Comparison of ENCODE assay signal across 23 mouse cellular contexts in the genomic region with DNA sequence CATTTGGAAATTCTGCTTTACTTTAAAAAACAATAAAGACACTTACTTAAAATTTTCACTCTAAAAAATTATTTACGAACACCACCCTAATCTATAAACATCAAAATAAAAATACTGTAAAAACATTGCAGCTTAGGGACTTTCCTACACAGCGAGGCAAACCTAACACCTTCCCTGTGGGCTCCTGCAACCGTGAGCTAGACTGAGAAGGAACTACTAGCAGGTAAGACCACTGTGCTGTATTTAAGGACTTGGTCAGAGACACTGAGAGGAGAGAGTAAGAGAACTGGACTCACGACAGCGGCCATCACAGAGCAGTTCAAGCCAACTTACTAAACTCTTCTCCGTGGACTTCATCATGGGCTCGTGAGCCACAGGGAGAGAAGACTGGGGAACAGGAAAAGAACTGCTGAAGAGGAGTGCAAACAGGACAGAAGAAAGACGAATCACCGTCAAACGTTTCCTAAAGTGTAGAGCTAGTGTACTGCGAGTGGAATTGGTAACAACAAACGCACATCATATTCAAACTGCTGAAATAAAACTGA.
DNase-seq lines count a peak whose midpoint lies in the region; ATAC-seq and TF ChIP-seq lines count a peak whose summit lies in the region.
"Had no signal": no experiment of that assay in that cellular context is flagged by ENCODE, and none has a peak within 500 bp of the region (broad histone marks: within the 10 kb centered on the region; RNA-seq: fewer than 3 reads in every experiment).

No protein-coding gene starts in this region.

- 0 out of 2 replicates have a peak overlapping the region, but pooled peaks have one; percentile 27 for H3K27ac ChIP-seq in liver, adult 2 months (replicated peaks; ENCODE audit: insufficient read depth, low read depth, low read length)
- H3K27ac ChIP-seq in liver, embryonic 12.5 days: no peak overlapping the region
- H3K27ac ChIP-seq in MEL (ENCODE audit: control insufficient read depth, low read depth, low read length): peak overlapping the region; percentile 90
- H3K27ac ChIP-seq: embryonic facial prominence, embryonic 10.5 days; forebrain, embryonic 15.5 days; hindbrain, embryonic 13.5 days; intestine, embryonic 15.5 days; neural tube, embryonic 13.5 days had no signal

- no peak for TF ChIP-seq CTCF in liver, adult 2 months (IDR thresholded peaks at IDR 0.05; ENCODE audit: low read depth, low read length)
- TF ChIP-seq CTCF in MEL (IDR thresholded peaks at IDR 0.05 in 2 of 3, conservative IDR thresholded peaks at IDR 0.05 in 1 of 3; ENCODE audit: control insufficient read depth in 1 of 3, insufficient read depth in 1 of 3, low read depth in 2 of 3, low read length in 3 of 3, poor library complexity in 1 of 3, severe bottlenecking in 1 of 3): no peak

- H3K79me2 ChIP-seq in liver, adult 2 months (ENCODE audit: control insufficient read depth, insufficient read depth, low read length): no peaks in the 10 kb centered on the region
- peaks cover 3% of the 10 kb centered on the region; the same call in 1 of the 2 replicates for H3K79me2 ChIP-seq in MEL (ENCODE audit: control insufficient read depth, insufficient read depth, low read length, poor library complexity)

- no peaks in the 10 kb centered on the region for H3K27me3 ChIP-seq in liver, adult 2 months (ENCODE audit: control insufficient read depth, insufficient read depth, low read length)
- no peaks in the 10 kb centered on the region for H3K27me3 ChIP-seq in liver, embryonic 12.5 days (replicated peaks)
- H3K27me3 ChIP-seq in MEL (ENCODE audit: control insufficient read depth in 1 of 2, insufficient read depth in 2 of 2, low read length in 2 of 2): no peaks in the 10 kb centered on the region
- H3K27me3 ChIP-seq: forebrain, embryonic 15.5 days; hindbrain, embryonic 13.5 days; intestine, embryonic 15.5 days; neural tube, embryonic 13.5 days had no signal

- no peak overlapping the region for H3K4me2 ChIP-seq in liver, embryonic 12.5 days
- H3K4me2 ChIP-seq: forebrain, embryonic 15.5 days; hindbrain, embryonic 13.5 days; intestine, embryonic 15.5 days; liver, embryonic 11.5 days; neural tube, embryonic 13.5 days had no signal

- no peak for TF ChIP-seq EP300 in MEL (IDR thresholded peaks at IDR 0.05; ENCODE audit: low read depth in 1 of 2, low read length in 2 of 2)

- H3K9me3 ChIP-seq in liver, embryonic 12.5 days (replicated peaks): no peaks in the 10 kb centered on the region
- no peaks in the 10 kb centered on the region for H3K9me3 ChIP-seq in MEL (replicated peaks; ENCODE audit: insufficient read depth, low read length)
- H3K9me3 ChIP-seq: embryonic facial prominence, embryonic 10.5 days; forebrain, embryonic 15.5 days; hindbrain, embryonic 13.5 days; intestine, embryonic 15.5 days; neural tube, embryonic 13.5 days had no signal

- no peak for TF ChIP-seq RAD21 in MEL (IDR thresholded peaks at IDR 0.05; ENCODE audit: low read depth, low read length)

- TF ChIP-seq POLR2A in liver, adult 2 months (IDR thresholded peaks at IDR 0.05; ENCODE audit: extremely low read depth, insufficient read depth, low read length): no peak
- TF ChIP-seq POLR2A in MEL (IDR thresholded peaks at IDR 0.05; ENCODE audit: control insufficient read depth in 1 of 2, insufficient read depth in 1 of 2, low read depth in 1 of 2, low read length in 2 of 2, poor library complexity in 1 of 2): no peak

- H3K9ac ChIP-seq in liver, adult 2 months (ENCODE audit: low read depth, low read length): no peak overlapping the region
- no peak overlapping the region for H3K9ac ChIP-seq in liver, embryonic 12.5 days
- H3K9ac ChIP-seq in MEL (ENCODE audit: control insufficient read depth, low read depth, low read length, poor library complexity, severe bottlenecking): no peak overlapping the region
- H3K9ac ChIP-seq: forebrain, embryonic 15.5 days; hindbrain, embryonic 13.5 days; intestine, embryonic 15.5 days; neural tube, embryonic 13.5 days had no signal

- no peaks in the 10 kb centered on the region for H3K4me1 ChIP-seq in liver, adult 2 months (ENCODE audit: control insufficient read depth, insufficient read depth, low read length)
- H3K4me1 ChIP-seq in liver, embryonic 12.5 days: peaks cover 4% of the 10 kb centered on the region; the same call in 1 of the 2 replicates
- peaks cover 35 to 45% of the 10 kb centered on the region in 2 experiments for H3K4me1 ChIP-seq in MEL (ENCODE audit: control insufficient read depth in 1 of 2, insufficient read depth in 2 of 2, low read length in 2 of 2)
- H3K4me1 ChIP-seq: forebrain, embryonic 15.5 days; intestine, embryonic 15.5 days had no signal

- ATAC-seq in liver, embryonic 12.5 days: no peak
- ATAC-seq in megakaryocyte, adult 5-6 weeks (ENCODE audit: poor library complexity, severe bottlenecking): 0 out of 2 replicates have a peak, but pooled peaks have one; percentile 29
- no peak for ATAC-seq in frontal cortex, adult (ENCODE audit: low TSS enrichment)
- ATAC-seq: forebrain, embryonic 15.5 days; intestine, embryonic 15.5 days had no signal

- no peak for DNase-seq in liver, adult 2 months (ENCODE audit: extremely low read depth, low read depth, low spot score)
- DNase-seq in A20 (ENCODE audit: low read depth, low spot score) (peak; percentile 57), MEL (ENCODE audit: low read depth, low spot score) (peak; percentile 23)
- no peak for DNase-seq in ovary, postnatal 10 days (ENCODE audit: low spot score)
- DNase-seq in right cerebral cortex, adult 2 months (ENCODE audit: low spot score in 2 of 2): no peak
- DNase-seq: adrenal gland, postnatal 36 days; cerebellum, adult 11 months; cerebellum, adult 9-11 months; gastrocnemius, postnatal 14 days; heart, adult 18-20 months; lung, adult 18-20 months; lung, postnatal 10 days; midbrain, embryonic 14.5 days; spleen, adult 18-20 months had no signal

- no peak overlapping the region for H3K4me3 ChIP-seq in liver, adult 2 months (ENCODE audit: insufficient read depth, low read depth, low read length)
- no peak overlapping the region for H3K4me3 ChIP-seq in liver, embryonic 12.5 days
- no peak overlapping the region for H3K4me3 ChIP-seq in MEL (ENCODE audit: control insufficient read depth in 1 of 2, insufficient read depth in 1 of 2, low read depth in 2 of 2, low read length in 2 of 2)
- H3K4me3 ChIP-seq: embryonic facial prominence, embryonic 10.5 days; forebrain, embryonic 15.5 days; hindbrain, embryonic 13.5 days; intestine, embryonic 15.5 days; neural tube, embryonic 13.5 days had no signal

- no peaks in the 10 kb centered on the region for H3K36me3 ChIP-seq in liver, adult 2 months (ENCODE audit: control insufficient read depth, insufficient read depth, low read length)
- no peaks in the 10 kb centered on the region for H3K36me3 ChIP-seq in liver, embryonic 12.5 days
- H3K36me3 ChIP-seq in MEL (ENCODE audit: control insufficient read depth in 1 of 2, insufficient read depth in 2 of 2, low read length in 2 of 2): peaks cover 0 to 37% of the 10 kb centered on the region in 2 experiments; a peak in 2 of 4 replicates
- H3K36me3 ChIP-seq: embryonic facial prominence, embryonic 10.5 days; forebrain, embryonic 15.5 days; hindbrain, embryonic 13.5 days; intestine, embryonic 15.5 days; neural tube, embryonic 13.5 days had no signal

- 91% methylated on average over 12 of the region's 12 CpGs for WGBS in liver, adult 2 months
- WGBS in liver, embryonic 12.5 days (ENCODE audit: insufficient replicate concordance): 65% methylated on average over 12 of the region's 12 CpGs

TF ChIP-seq in MEL, 35 proteins besides CTCF, POLR2A, EP300 and RAD21:
- no peak for TF ChIP-seq ELF1 (IDR thresholded peaks at IDR 0.05; ENCODE audit: low read depth, low read length)
- TF ChIP-seq MEF2A (IDR thresholded peaks at IDR 0.05; ENCODE audit: extremely low read depth, insufficient replicate concordance, low read depth, low read length, poor library complexity, severe bottlenecking): no peak
- TF ChIP-seq MAX (IDR thresholded peaks at IDR 0.05; ENCODE audit: low read length): no peak
- no peak for TF ChIP-seq MAFK (IDR thresholded peaks at IDR 0.05; ENCODE audit: borderline replicate concordance, low read depth, low read length)
- TF ChIP-seq NRF1 (IDR thresholded peaks at IDR 0.05; ENCODE audit: insufficient read depth, low read depth, low read length, poor library complexity, severe bottlenecking): no peak
- TF ChIP-seq MYB (IDR thresholded peaks at IDR 0.05; ENCODE audit: low read depth, low read length): no peak
- TF ChIP-seq NELFE (IDR thresholded peaks at IDR 0.05; ENCODE audit: low read depth, low read length): no peak
- TF ChIP-seq CHD1 (IDR thresholded peaks at IDR 0.05; ENCODE audit: low read depth, low read length): no peak
- no peak for TF ChIP-seq KAT2A (conservative IDR thresholded peaks at IDR 0.05; ENCODE audit: low read depth, low read length)
- TF ChIP-seq ZKSCAN1 (IDR thresholded peaks at IDR 0.05; ENCODE audit: low read depth, low read length): no peak
- TF ChIP-seq MYC (IDR thresholded peaks at IDR 0.05; ENCODE audit: low read depth, low read length): no peak
- no peak for TF ChIP-seq CHD2 (IDR thresholded peaks at IDR 0.05; ENCODE audit: low read length)
- TF ChIP-seq MAZ (IDR thresholded peaks at IDR 0.05; ENCODE audit: low read depth, low read length): no peak
- TF ChIP-seq SMC3 (IDR thresholded peaks at IDR 0.05; ENCODE audit: low read depth, low read length): no peak
- TF ChIP-seq MXI1 (IDR thresholded peaks at IDR 0.05; ENCODE audit: low read depth, low read length): no peak; the same call in 1 of the 2 replicates
- no peak for TF ChIP-seq POLR2AphosphoS2 (IDR thresholded peaks at IDR 0.05; ENCODE audit: low read length)
- no peak for TF ChIP-seq UBTF (IDR thresholded peaks at IDR 0.05; ENCODE audit: borderline replicate concordance, insufficient read depth, low read depth, low read length)
- no peak for TF ChIP-seq ZMIZ1 (IDR thresholded peaks at IDR 0.05; ENCODE audit: low read depth, low read length)
- TF ChIP-seq E2F4 (IDR thresholded peaks at IDR 0.05; ENCODE audit: borderline replicate concordance, low read depth, low read length): no peak

Comparison
In these comparisons a context has a peak if more than half of its experiments do, and no peak if none do; other contexts are left out.
1. DNase-seq: peak in A20 (single experiment) and MEL (single experiment); none in liver, adult 2 months (single experiment), ovary, postnatal 10 days (single experiment) and right cerebral cortex, adult 2 months (0 of 2).